Mouse (Mus musculus): ENCODE measurements around the gene Cd69. TPM values are rescaled to one million over a fixed set of nuclear protein-coding genes. Genes with fewer than 3 reads are reported as not detected.

Gene Cd69
- total RNA-seq, 2 experiments from 2014 or later: not detected

- no peak overlapping the region for H3K27ac ChIP-seq
- intact Hi-C loops (cut with DNase I): no loop called here
- no peak overlapping the region for H3K4me3 ChIP-seq
- no peak for DNase-seq (ENCODE audit: extremely low spot score in 1 of 2, low spot score in 2 of 2)
- no peak for TF ChIP-seq CTCF (IDR thresholded peaks at IDR 0.05)
Measured at GRCm38 (mm10) chr6:129241471-129241870, 33.8 kb downstream of the Cd69 start.

GRCm38 (mm10) chr6:129239564-129240248, 35.5 kb downstream of the Cd69 start:
- DNase-seq (ENCODE audit: extremely low spot score in 1 of 2, low spot score in 2 of 2): no peak
- Histone ChIP-seq H3K4me3 (no peak overlapping the region), H3K27ac (no peak overlapping the region)
- TF ChIP-seq CTCF (IDR thresholded peaks at IDR 0.05): no peak
- intact Hi-C loops (cut with DNase I): no loop called here

GRCm38 (mm10) chr6:129238275-129239038, 36.8 kb downstream of the Cd69 start:
- peak overlapping the region; percentile 49 for H3K4me3 ChIP-seq
- intact Hi-C loops (cut with DNase I): loop anchor here (1.0 kb wide), 1 partner anchor 58 kb away; the partner anchor contains the start of gene Clec2d
- no peak for TF ChIP-seq CTCF (IDR thresholded peaks at IDR 0.05)
- DNase-seq (ENCODE audit: extremely low spot score in 1 of 2, low spot score in 2 of 2): no peak
- peak overlapping the region; percentile 45; the same call in 1 of the 2 replicates for H3K27ac ChIP-seq

DNA sequence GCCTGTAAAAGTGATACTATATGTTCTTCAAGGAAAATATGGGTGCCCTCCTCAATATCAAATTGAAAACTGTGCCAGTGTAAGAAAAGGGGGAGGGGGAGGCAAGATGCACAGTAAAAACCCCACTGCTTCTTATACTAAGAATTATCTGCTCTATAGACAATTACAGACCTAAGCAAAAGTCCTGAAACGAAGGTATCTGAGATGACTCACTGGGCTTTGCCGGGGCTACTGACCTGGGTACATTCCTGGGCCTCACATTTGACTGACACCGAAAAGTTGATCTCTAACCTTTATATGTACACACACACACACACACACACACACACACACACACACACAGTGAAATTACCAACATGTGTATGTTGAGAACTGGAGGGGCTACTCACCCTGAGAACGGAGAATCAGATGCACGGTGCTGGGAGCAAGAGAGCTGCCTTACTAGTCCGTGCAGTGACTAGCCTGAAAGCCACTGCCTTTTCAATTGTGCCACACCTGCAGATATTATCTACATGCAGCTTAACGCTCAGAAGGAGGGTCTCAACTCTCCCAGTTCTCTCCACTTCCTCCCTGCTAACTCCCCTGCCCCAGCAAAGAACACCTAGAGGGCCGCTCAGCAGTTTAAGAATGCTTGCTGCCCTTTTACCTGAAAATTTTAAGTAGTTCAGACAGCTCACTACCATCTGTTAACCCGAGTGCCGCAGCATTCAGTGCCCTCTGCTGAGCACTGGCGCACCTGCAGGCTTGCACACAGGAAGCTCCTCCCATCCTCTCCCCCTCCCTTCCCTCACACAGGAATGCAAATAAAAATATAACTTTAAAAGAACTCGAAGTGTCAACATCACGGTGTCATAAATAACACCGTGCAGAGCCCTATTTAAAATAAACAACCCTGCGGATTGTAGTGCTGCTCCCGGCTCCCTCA, 37.6 kb downstream of the Cd69 start:
- H3K27ac ChIP-seq: peak overlapping the region; percentile 74
- peak overlapping the region; percentile 49 for H3K4me3 ChIP-seq
- peak; percentile 72 to 76 for DNase-seq (ENCODE audit: extremely low spot score in 1 of 2, low spot score in 2 of 2)
- peak; percentile 86 for TF ChIP-seq CTCF (IDR thresholded peaks at IDR 0.05)
- intact Hi-C loops (cut with DNase I): loop anchor here (1.0 to 2.0 kb wide), 2 partner anchors 57 to 143 kb away; partner anchors contain the start of gene Clec2d

- H3K4me3 ChIP-seq: no peak overlapping the region
- TF ChIP-seq CTCF (IDR thresholded peaks at IDR 0.05): no peak
- peak overlapping the region; percentile 53; the same call in 1 of the 2 replicates for H3K27ac ChIP-seq
- DNase-seq (ENCODE audit: extremely low spot score in 1 of 2, low spot score in 2 of 2): no peak
- intact Hi-C loops (cut with DNase I): loop anchor here (2.0 kb wide), 1 partner anchor 142 kb away; no protein-coding TSS in a partner anchor
Measured at GRCm38 (mm10) chr6:129236652-129237342, 38.4 kb downstream of the Cd69 start.

DNA sequence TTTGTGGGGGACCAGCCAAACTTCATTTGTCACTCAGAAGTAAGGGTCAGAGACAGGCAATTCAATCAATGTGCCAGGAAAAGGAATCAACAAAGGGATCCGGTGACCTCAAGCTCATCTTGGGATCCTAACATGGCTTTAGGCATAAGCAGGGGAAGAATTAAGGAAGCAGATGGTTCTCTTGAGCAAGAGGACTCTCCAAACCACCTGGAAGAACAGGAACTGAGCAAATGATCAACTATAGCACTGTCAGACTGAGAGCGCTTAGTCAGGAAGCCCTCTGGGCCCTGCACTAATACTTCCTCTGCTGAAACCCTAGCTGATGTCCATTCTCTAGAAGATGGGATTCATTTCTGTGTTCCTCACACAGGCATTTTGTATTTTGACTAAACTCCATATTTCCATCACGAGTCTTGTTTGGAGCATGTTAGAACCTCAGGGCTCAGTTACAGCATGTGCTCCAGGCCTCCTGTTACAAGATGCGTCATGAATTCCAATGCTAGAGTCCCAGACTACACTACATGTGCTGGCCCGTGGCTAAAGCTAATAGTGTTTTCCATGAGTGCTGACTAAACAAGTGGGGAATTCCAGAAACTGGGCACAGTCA, 39.3 kb downstream of the Cd69 start:
- no peak overlapping the region for H3K4me3 ChIP-seq
- no peak for DNase-seq (ENCODE audit: extremely low spot score in 1 of 2, low spot score in 2 of 2)
- no peak for TF ChIP-seq CTCF (IDR thresholded peaks at IDR 0.05)
- peak overlapping the region; percentile 4; the same call in 1 of the 2 replicates for H3K27ac ChIP-seq
- intact Hi-C loops (cut with DNase I): loop anchor here (2.0 kb wide), 1 partner anchor 141 kb away; no protein-coding TSS in a partner anchor

DNA sequence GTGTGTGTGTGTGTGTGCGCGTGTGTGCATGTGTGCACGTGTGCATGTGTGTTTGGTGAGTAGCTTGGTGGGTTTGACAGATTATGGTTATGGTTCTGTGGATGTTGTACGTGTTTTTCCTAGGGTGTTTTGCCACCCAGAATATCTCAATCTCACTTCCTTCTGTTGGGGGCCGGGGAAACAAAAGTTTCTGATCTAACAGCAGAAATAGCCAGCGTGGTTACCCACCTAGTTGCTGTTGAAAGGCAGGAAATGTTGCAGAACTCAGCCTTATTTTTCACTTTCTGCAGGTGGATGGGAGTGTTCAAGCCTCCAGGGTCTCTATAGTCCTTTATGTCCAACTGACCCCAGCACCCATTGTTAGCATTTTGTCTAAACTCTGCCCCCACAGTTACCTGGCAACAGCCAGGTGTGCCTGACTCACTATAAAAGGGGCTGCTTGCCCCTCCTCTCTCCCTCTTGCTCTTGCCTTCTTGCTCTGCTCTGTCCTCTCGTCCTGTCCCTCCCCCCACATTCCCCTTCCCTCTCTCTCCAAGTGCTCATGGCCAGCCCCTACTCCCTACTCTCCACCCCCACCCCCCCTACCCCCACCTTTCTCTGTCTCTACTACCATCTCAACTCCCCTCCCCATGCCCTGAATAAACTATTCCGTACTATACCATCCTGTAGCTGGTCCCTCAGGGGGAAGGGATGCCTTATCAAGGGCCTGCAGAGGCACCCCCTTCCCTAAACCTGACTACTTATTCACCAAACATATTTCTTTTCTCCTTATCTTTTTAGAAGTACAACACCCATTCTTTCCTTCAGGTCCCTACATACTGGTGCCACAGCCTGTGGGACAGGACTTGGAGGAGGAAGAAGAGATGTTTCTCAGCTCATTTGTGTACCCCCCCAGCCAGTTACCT, 40.5 kb downstream of the Cd69 start:
- no peak for DNase-seq (ENCODE audit: extremely low spot score in 1 of 2, low spot score in 2 of 2)
- intact Hi-C loops (cut with DNase I): no loop called here
- Histone ChIP-seq H3K27ac (peak overlapping the region; percentile 24; the same call in 1 of the 2 replicates), H3K4me3 (no peak overlapping the region)
- TF ChIP-seq CTCF (IDR thresholded peaks at IDR 0.05): no peak

- no peak overlapping the region for H3K4me3 ChIP-seq
Measured at GRCm38 (mm10) chr6:129233955-129234369, 41.3 kb downstream of the Cd69 start.

GRCm38 (mm10) chr6:129233366-129233954, 41.8 kb downstream of the Cd69 start:
- Histone ChIP-seq H3K27ac (peak overlapping the region; percentile 44), H3K4me3 (no peak overlapping the region)
- TF ChIP-seq CTCF (IDR thresholded peaks at IDR 0.05): no peak
- DNase-seq (ENCODE audit: extremely low spot score in 1 of 2, low spot score in 2 of 2): no peak
- intact Hi-C loops (cut with DNase I): no loop called here

More at GRCm38 (mm10) chr6:129233955-129234369, 41.3 kb downstream of the Cd69 start:
- intact Hi-C loops (cut with DNase I): no loop called here
- H3K27ac ChIP-seq: no peak overlapping the region
- DNase-seq (ENCODE audit: extremely low spot score in 1 of 2, low spot score in 2 of 2): no peak
- TF ChIP-seq CTCF (IDR thresholded peaks at IDR 0.05): no peak

Measured in left cerebral cortex, adult 2 months (tissue).